Mouse (Mus musculus) intestine, embryonic 15.5 days (tissue): ENCODE measurements around the gene Hapln2. TPM values are rescaled to one million over a fixed set of nuclear protein-coding genes. Genes with fewer than 3 reads are reported as not detected.

Experiments used
- ATAC-seq: fragments of 200-750 bp; cut with Nextera tagmentation; 2 replicates; pipeline ENCODE4 v1.8.0; 2017; ENCODE audit warnings: moderate TSS enrichment, moderate library complexity
- H3K27ac ChIP-seq: fragments of 300-500 bp; sonication (generic); 2 replicates; pipeline ENCODE4 v1.5.1; 2015; ENCODE audit warnings: mild to moderate bottlenecking, inconsistent platforms
- H3K27me3 ChIP-seq: fragments of 300-500 bp; sonication (generic); replicated peaks from 2 replicates; pipeline ENCODE4 v1.6.1; 2015; ENCODE audit warnings: inconsistent platforms
- H3K36me3 ChIP-seq: fragments of 300-500 bp; sonication (generic); 2 replicates; pipeline ENCODE4 v1.6.1; 2015; ENCODE audit warnings: inconsistent platforms
- H3K4me1 ChIP-seq: fragments of 300-500 bp; sonication (generic); replicated peaks from 2 replicates; pipeline ENCODE4 v1.6.1; 2015; ENCODE audit warnings: inconsistent platforms
- H3K4me2 ChIP-seq: fragments of 300-500 bp; sonication (generic); replicated peaks from 2 replicates; pipeline ENCODE4 v1.6.1; 2015; ENCODE audit warnings: mild to moderate bottlenecking, inconsistent platforms
- H3K4me3 ChIP-seq: fragments of 300-500 bp; sonication (generic); replicated peaks from 2 replicates; pipeline ENCODE4 v1.5.1; 2015; ENCODE audit warnings: inconsistent platforms
- H3K9ac ChIP-seq: fragments of 300-500 bp; sonication (generic); 2 replicates; pipeline ENCODE4 v1.6.1; 2015; ENCODE audit warnings: inconsistent platforms
- H3K9me3 ChIP-seq: fragments of 300-500 bp; sonication (generic); 2 replicates; pipeline ENCODE4 v1.6.1; 2016; ENCODE audit warnings: inconsistent platforms
- WGBS: fragments of 180-500 bp; shearing (Covaris S2); methylation state at CpG from one replicate; pipeline ENCODE4 v1.1.7; 2015; 5-methylcytosine and 5-hydroxymethylcytosine counted together
- polyA plus RNA-seq: library from polyadenylated mRNA; unstranded; fragments of >200 nt; fragmentation: Nextera tagmentation; extraction: Ambion mirVana; gene quantifications from 2 replicates; pipeline ENCODE4 v1.2.1, GENCODE M21; 2015

The Hapln2 gene
- polyA plus RNA-seq = not detected in 2 replicates

- Histone ChIP-seq H3K9ac (no peak within 1 kb of the TSS), H3K4me1 (peaks cover 14% of the 10 kb centered on the region), H3K27me3 (peaks cover 68% of the 10 kb centered on the region), H3K36me3 (no peaks in the 10 kb centered on the region), H3K27ac (no peak within 1 kb of the TSS), H3K4me3 (no peak within 1 kb of the TSS), H3K4me2 (no peak within 1 kb of the TSS), H3K9me3 (no peaks in the 10 kb centered on the region; the same call in 1 of the 2 replicates)
- ATAC-seq = no peak
- WGBS = 49% methylated on average over 5 of the region's 5 CpGs
These were observed at the start of gene Hapln2 for GRCm38 (mm10) chr3:88027434-88028186. Gene Hapln2, minus strand, starts transcription at chr3:88027583.

GRCm38 (mm10) chr3:88074766-88075165 lies 47.4 kb upstream of the Hapln2 start:
- Histone ChIP-seq H3K9me3 (no peaks in the 10 kb centered on the region), H3K4me2 (no peak overlapping the region), H3K36me3 (no peaks in the 10 kb centered on the region), H3K9ac (no peak overlapping the region; the same call in 1 of the 2 replicates), H3K27ac (no peak overlapping the region), H3K27me3 (peaks cover 16% of the 10 kb centered on the region), H3K4me3 (no peak overlapping the region), H3K4me1 (no peaks in the 10 kb centered on the region)
- WGBS = 78% methylated on average over 8 of the region's 8 CpGs
- no peak for ATAC-seq

DNA sequence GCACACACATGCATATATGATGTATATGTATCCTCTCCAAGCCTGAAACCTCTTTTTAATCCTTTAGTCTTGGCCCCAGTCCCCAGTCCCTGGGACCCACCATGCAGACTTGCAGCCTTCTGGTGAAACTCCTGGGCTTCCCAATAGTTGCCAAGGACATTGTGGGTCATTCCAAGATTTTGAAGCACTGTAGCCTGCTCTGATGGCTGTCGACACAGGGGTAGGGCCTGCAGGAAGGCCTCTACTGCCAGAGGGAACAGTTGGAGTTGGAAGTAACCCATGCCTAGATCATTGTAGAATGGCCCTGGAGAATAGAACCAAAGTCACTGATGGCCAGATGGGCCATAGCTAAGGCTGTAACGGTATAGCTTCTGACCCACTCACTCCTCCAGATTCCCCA lies 47.0 kb upstream of the Hapln2 start:
- ATAC-seq = no peak
- no peaks in the 10 kb centered on the region for H3K36me3 ChIP-seq
- no peaks in the 10 kb centered on the region for H3K9me3 ChIP-seq
- H3K4me1 ChIP-seq = no peaks in the 10 kb centered on the region
- H3K9ac ChIP-seq = no peak overlapping the region
- peaks cover 16% of the 10 kb centered on the region for H3K27me3 ChIP-seq
- H3K27ac ChIP-seq = no peak overlapping the region
- no peak overlapping the region for H3K4me2 ChIP-seq
- no peak overlapping the region for H3K4me3 ChIP-seq
- 69% methylated on average over 2 of the region's 2 CpGs for WGBS

- no peaks in the 10 kb centered on the region for H3K36me3 ChIP-seq
- H3K9me3 ChIP-seq = no peaks in the 10 kb centered on the region
- no peak for ATAC-seq
- peaks cover 16% of the 10 kb centered on the region for H3K27me3 ChIP-seq
- no peak overlapping the region for H3K4me2 ChIP-seq
- no peaks in the 10 kb centered on the region for H3K4me1 ChIP-seq
- H3K9ac ChIP-seq = no peak overlapping the region
- no peak overlapping the region for H3K4me3 ChIP-seq
- WGBS = 87% methylated on average over 2 of the region's 2 CpGs
- no peak overlapping the region for H3K27ac ChIP-seq
These were observed 46.2 kb upstream of the Hapln2 start for GRCm38 (mm10) chr3:88073631-88074030.

DNA sequence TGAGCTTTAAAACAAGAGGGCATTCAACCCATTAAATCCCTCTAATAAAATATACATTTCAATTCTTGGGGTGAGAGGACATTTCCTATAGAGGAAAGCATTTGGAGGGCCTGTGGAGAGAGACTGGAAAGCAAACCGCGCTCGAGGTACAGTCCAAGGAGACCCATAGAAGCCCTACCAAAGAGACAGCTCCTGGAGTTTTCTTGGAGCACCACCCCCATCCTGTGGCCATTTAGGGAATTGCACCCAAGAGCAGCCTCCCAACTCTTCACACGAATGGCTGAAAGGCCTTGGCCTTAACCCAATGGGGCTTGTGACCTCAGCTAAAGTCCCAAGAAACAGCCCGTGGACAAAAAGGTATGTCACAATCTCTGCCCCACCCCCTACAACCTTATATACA lies 44.4 kb upstream of the Hapln2 start:
- Histone ChIP-seq H3K4me2 (no peak overlapping the region), H3K9me3 (no peaks in the 10 kb centered on the region), H3K4me1 (no peaks in the 10 kb centered on the region), H3K27ac (no peak overlapping the region), H3K27me3 (peaks cover 13% of the 10 kb centered on the region), H3K36me3 (no peaks in the 10 kb centered on the region), H3K9ac (no peak overlapping the region), H3K4me3 (no peak overlapping the region)
- WGBS = 1% methylated on average over 5 of the region's 5 CpGs
- peak; percentile 77 for ATAC-seq

DNA sequence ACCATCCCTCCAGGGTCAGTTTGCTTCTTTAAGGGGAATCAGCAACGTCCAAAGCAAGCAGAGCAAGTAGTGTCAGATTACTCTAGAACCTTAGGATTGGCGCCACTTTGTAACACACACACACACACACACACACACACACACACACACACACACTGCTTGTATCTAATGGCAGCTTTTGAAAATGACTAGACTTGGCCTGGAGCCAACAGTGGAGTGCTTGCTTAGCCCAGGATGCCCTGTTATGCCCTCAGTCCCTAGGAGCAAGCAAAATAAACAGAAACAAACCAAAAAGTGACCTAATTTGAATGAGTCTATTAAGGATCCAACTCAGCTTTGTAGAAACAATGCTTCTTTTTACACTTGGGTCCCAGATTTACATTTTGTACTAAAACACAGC lies 41.0 kb upstream of the Hapln2 start:
- Histone ChIP-seq H3K4me2 (no peak overlapping the region), H3K27me3 (peaks cover 8% of the 10 kb centered on the region), H3K9me3 (no peaks in the 10 kb centered on the region), H3K4me1 (no peaks in the 10 kb centered on the region), H3K27ac (no peak overlapping the region), H3K4me3 (no peak overlapping the region), H3K36me3 (no peaks in the 10 kb centered on the region), H3K9ac (no peak overlapping the region)
- ATAC-seq = no peak
- whole genome bisulfite sequencing = 33% methylated on average over 2 of the region's 2 CpGs

GRCm38 (mm10) chr3:88057902-88058696 lies 30.7 kb upstream of the Hapln2 start, which contains the start of gene Naxe:
Gene Naxe, minus strand, starts transcription at chr3:88058495.
- H3K4me1 ChIP-seq = peaks cover 7% of the 10 kb centered on the region
- peak within 1 kb of the TSS; percentile 70 for H3K4me3 ChIP-seq
- WGBS = under 1% methylated on average over 60 of the region's 60 CpGs
- H3K9me3 ChIP-seq = no peaks in the 10 kb centered on the region
- H3K4me2 ChIP-seq = peak within 1 kb of the TSS; percentile 81
- peak within 1 kb of the TSS; percentile 81 for H3K9ac ChIP-seq
- ATAC-seq = peak; percentile 98
- no peaks in the 10 kb centered on the region for H3K27me3 ChIP-seq
- H3K36me3 ChIP-seq = peaks cover 16% of the 10 kb centered on the region; the same call in 1 of the 2 replicates
- peak within 1 kb of the TSS; percentile 10; the same call in 1 of the 2 replicates for H3K27ac ChIP-seq

- peak overlapping the region; percentile 81; the same call in 1 of the 2 replicates for H3K4me2 ChIP-seq
- no peaks in the 10 kb centered on the region for H3K9me3 ChIP-seq
- no peak for ATAC-seq
- H3K9ac ChIP-seq = no peak overlapping the region
- WGBS = 87% methylated on average over 6 of the region's 6 CpGs
- H3K36me3 ChIP-seq = peaks cover 21% of the 10 kb centered on the region; the same call in 1 of the 2 replicates
- no peak overlapping the region for H3K27ac ChIP-seq
- H3K27me3 ChIP-seq = no peaks in the 10 kb centered on the region
- no peak overlapping the region for H3K4me3 ChIP-seq
- H3K4me1 ChIP-seq = peaks cover 7% of the 10 kb centered on the region
These were observed 29.6 kb upstream of the Hapln2 start for GRCm38 (mm10) chr3:88057030-88057429.

DNA sequence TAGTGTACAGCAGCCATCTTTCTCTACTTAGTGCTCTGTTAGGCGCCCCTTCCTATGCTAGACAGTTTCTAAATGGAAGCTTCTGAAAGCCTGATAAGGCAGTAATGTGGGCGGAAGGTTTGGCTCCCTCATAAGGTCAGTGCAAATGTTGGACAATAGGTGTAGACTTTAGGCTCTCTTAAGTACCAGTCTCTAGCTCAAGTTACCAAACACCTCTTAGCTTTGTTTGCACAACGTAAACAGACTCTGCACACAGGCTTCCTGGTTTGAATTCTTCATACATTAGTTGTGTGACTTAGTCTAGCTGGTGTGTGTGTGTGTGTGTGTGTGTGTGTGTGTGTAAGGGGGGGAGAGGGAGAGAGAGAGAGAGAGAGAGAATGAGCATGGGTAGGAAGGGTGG lies 22.1 kb upstream of the Hapln2 start:
- Histone ChIP-seq H3K27ac (no peak overlapping the region), H3K4me2 (no peak overlapping the region), H3K9ac (no peak overlapping the region), H3K4me1 (no peaks in the 10 kb centered on the region), H3K9me3 (no peaks in the 10 kb centered on the region), H3K36me3 (peaks cover 21% of the 10 kb centered on the region), H3K27me3 (no peaks in the 10 kb centered on the region), H3K4me3 (no peak overlapping the region)
- ATAC-seq = no peak
- WGBS = 71% methylated on average over 3 of the region's 3 CpGs

- peak; percentile 98 for ATAC-seq
- peak within 1 kb of the TSS; percentile 77 for H3K4me3 ChIP-seq
- peak within 1 kb of the TSS; percentile 59 for H3K9ac ChIP-seq
- H3K9me3 ChIP-seq = no peaks in the 10 kb centered on the region
- peak within 1 kb of the TSS; percentile 68; the same call in 1 of the 2 replicates for H3K27ac ChIP-seq
- peaks cover 2% of the 10 kb centered on the region; the same call in 1 of the 2 replicates for H3K36me3 ChIP-seq
- 7% methylated on average over 36 of the region's 36 CpGs for WGBS
- peaks cover 2% of the 10 kb centered on the region; the same call in 1 of the 2 replicates for H3K4me1 ChIP-seq
- H3K27me3 ChIP-seq = peaks cover 11% of the 10 kb centered on the region; the same call in 1 of the 2 replicates
- H3K4me2 ChIP-seq = peak within 1 kb of the TSS; percentile 75
These were observed 15.5 kb upstream of the Hapln2 start, which contains the start of gene Gpatch4 for GRCm38 (mm10) chr3:88042661-88043421. Gene Gpatch4, plus strand, starts transcription at chr3:88043108.

- Histone ChIP-seq H3K4me2 (no peak overlapping the region), H3K4me3 (no peak overlapping the region), H3K4me1 (no peaks in the 10 kb centered on the region), H3K27me3 (peaks cover 36% of the 10 kb centered on the region), H3K36me3 (no peaks in the 10 kb centered on the region), H3K9ac (no peak overlapping the region), H3K9me3 (no peaks in the 10 kb centered on the region), H3K27ac (no peak overlapping the region)
- 58% methylated on average over 1 of the region's 1 CpGs for WGBS
- no peak for ATAC-seq
These were observed 8.3 kb upstream of the Hapln2 start for GRCm38 (mm10) chr3:88035561-88036293.
